Mouse (Mus musculus): ENCODE measurements around the gene Map7. TPM values are rescaled to one million over a fixed set of nuclear protein-coding genes. Genes with fewer than 3 reads are reported as not detected.

Gene Map7
- 0.01 TPM for polyA plus RNA-seq (2012; fragmentation: generic; extraction: Trizol)

GRCm38 (mm10) chr10:20148130-20148772 lies at the start of gene Map7:
Gene Map7, plus strand, starts transcription at chr10:20148471.
- TF ChIP-seq POLR2A (IDR thresholded peaks at IDR 0.05; ENCODE audit: insufficient read length, low read depth), result no peak
- no peak within 1 kb of the TSS for H3K4me2 ChIP-seq (ENCODE audit: low read depth)
- H3K27me3 ChIP-seq (ENCODE audit: control insufficient read depth, insufficient read depth, insufficient read length), result peaks cover 15% of the 10 kb centered on the region
- H3ac ChIP-seq (ENCODE audit: control insufficient read depth, insufficient read length), result no peak within 1 kb of the TSS
- H3K36me3 ChIP-seq (ENCODE audit: control insufficient read depth, insufficient read depth), result no peaks in the 10 kb centered on the region
- H3K79me2 ChIP-seq (ENCODE audit: control insufficient read depth, insufficient read depth), result no peaks in the 10 kb centered on the region
- no peak within 1 kb of the TSS for H3K4me3 ChIP-seq

GRCm38 (mm10) chr10:20101456-20101855 lies 46.8 kb upstream of the Map7 start:
- Histone ChIP-seq H3K4me2 (ENCODE audit: low read depth) (no peak overlapping the region), H3K4me3 (no peak overlapping the region), H3K79me2 (ENCODE audit: control insufficient read depth, insufficient read depth) (no peaks in the 10 kb centered on the region), H3K36me3 (ENCODE audit: control insufficient read depth, insufficient read depth) (no peaks in the 10 kb centered on the region), H3ac (ENCODE audit: control insufficient read depth, insufficient read length) (no peak overlapping the region), H3K27me3 (ENCODE audit: control insufficient read depth, insufficient read depth, insufficient read length) (no peaks in the 10 kb centered on the region)
- TF ChIP-seq SRF (IDR thresholded peaks at IDR 0.05; ENCODE audit: control insufficient read depth, insufficient read length, low read depth) (no peak), TCF12 (IDR thresholded peaks at IDR 0.05; ENCODE audit: insufficient read depth, poor library complexity, severe bottlenecking) (no peak), USF1 (IDR thresholded peaks at IDR 0.05; ENCODE audit: low read depth) (no peak), MYOG (IDR thresholded peaks at IDR 0.05; ENCODE audit: control insufficient read depth in 1 of 3, insufficient read depth in 1 of 3, insufficient read length in 2 of 3, low read depth in 2 of 3) (no peak), MYOD1 (IDR thresholded peaks at IDR 0.05; ENCODE audit: control insufficient read depth in 1 of 3, insufficient read length in 2 of 3, low read depth in 2 of 3) (no peak), CEBPB (IDR thresholded peaks at IDR 0.05; ENCODE audit: insufficient read depth, poor library complexity, severe bottlenecking) (no peak), TCF3 (IDR thresholded peaks at IDR 0.05; ENCODE audit: insufficient read length, low read depth) (no peak), POLR2A (IDR thresholded peaks at IDR 0.05; ENCODE audit: insufficient read length, low read depth) (no peak), MAX (IDR thresholded peaks at IDR 0.05; ENCODE audit: low read depth) (no peak), E2F4 (IDR thresholded peaks at IDR 0.05; ENCODE audit: insufficient read depth) (no peak), REST (IDR thresholded peaks at IDR 0.05; ENCODE audit: insufficient read depth, insufficient read length) (no peak), POLR2AphosphoS2 (IDR thresholded peaks at IDR 0.05; ENCODE audit: insufficient read length, low read depth) (no peak)

GRCm38 (mm10) chr10:20104271-20104931 lies 43.9 kb upstream of the Map7 start:
- Histone ChIP-seq H3K27me3 (ENCODE audit: control insufficient read depth, insufficient read depth, insufficient read length) (no peaks in the 10 kb centered on the region), H3K36me3 (ENCODE audit: control insufficient read depth, insufficient read depth) (no peaks in the 10 kb centered on the region), H3K79me2 (ENCODE audit: control insufficient read depth, insufficient read depth) (no peaks in the 10 kb centered on the region), H3ac (ENCODE audit: control insufficient read depth, insufficient read length) (no peak overlapping the region), H3K4me3 (no peak overlapping the region), H3K4me2 (ENCODE audit: low read depth) (peak overlapping the region; percentile 28)
- TF ChIP-seq CEBPB (IDR thresholded peaks at IDR 0.05; ENCODE audit: insufficient read depth, poor library complexity, severe bottlenecking) (peak; percentile 95), MYOG (IDR thresholded peaks at IDR 0.05; ENCODE audit: control insufficient read depth in 1 of 3, insufficient read depth in 1 of 3, insufficient read length in 2 of 3, low read depth in 2 of 3) (no peak), TCF3 (IDR thresholded peaks at IDR 0.05; ENCODE audit: insufficient read length, low read depth) (no peak), MAX (IDR thresholded peaks at IDR 0.05; ENCODE audit: low read depth) (no peak), SRF (IDR thresholded peaks at IDR 0.05; ENCODE audit: control insufficient read depth, insufficient read length, low read depth) (no peak), REST (IDR thresholded peaks at IDR 0.05; ENCODE audit: insufficient read depth, insufficient read length) (no peak), E2F4 (IDR thresholded peaks at IDR 0.05; ENCODE audit: insufficient read depth) (no peak)

- Histone ChIP-seq H3K36me3 (ENCODE audit: control insufficient read depth, insufficient read depth) (no peaks in the 10 kb centered on the region), H3K79me2 (ENCODE audit: control insufficient read depth, insufficient read depth) (no peaks in the 10 kb centered on the region), H3K4me2 (ENCODE audit: low read depth) (peak overlapping the region; percentile 28), H3ac (ENCODE audit: control insufficient read depth, insufficient read length) (no peak overlapping the region), H3K27me3 (ENCODE audit: control insufficient read depth, insufficient read depth, insufficient read length) (no peaks in the 10 kb centered on the region), H3K4me3 (no peak overlapping the region)
- TF ChIP-seq MYOD1 (IDR thresholded peaks at IDR 0.05; ENCODE audit: control insufficient read depth in 1 of 3, insufficient read length in 2 of 3, low read depth in 2 of 3) (no peak), SRF (IDR thresholded peaks at IDR 0.05; ENCODE audit: control insufficient read depth, insufficient read length, low read depth) (no peak), E2F4 (IDR thresholded peaks at IDR 0.05; ENCODE audit: insufficient read depth) (no peak), USF1 (IDR thresholded peaks at IDR 0.05; ENCODE audit: low read depth) (no peak), MYOG (IDR thresholded peaks at IDR 0.05; ENCODE audit: control insufficient read depth in 1 of 3, insufficient read depth in 1 of 3, insufficient read length in 2 of 3, low read depth in 2 of 3) (no peak), REST (IDR thresholded peaks at IDR 0.05; ENCODE audit: insufficient read depth, insufficient read length) (no peak), TCF3 (IDR thresholded peaks at IDR 0.05; ENCODE audit: insufficient read length, low read depth) (no peak), POLR2A (IDR thresholded peaks at IDR 0.05; ENCODE audit: insufficient read length, low read depth) (no peak), CEBPB (IDR thresholded peaks at IDR 0.05; ENCODE audit: insufficient read depth, poor library complexity, severe bottlenecking) (no peak), POLR2AphosphoS2 (IDR thresholded peaks at IDR 0.05; ENCODE audit: insufficient read length, low read depth) (no peak), TCF12 (IDR thresholded peaks at IDR 0.05; ENCODE audit: insufficient read depth, poor library complexity, severe bottlenecking) (no peak), MAX (IDR thresholded peaks at IDR 0.05; ENCODE audit: low read depth) (no peak)
Observed at GRCm38 (mm10) chr10:20105575-20105974, 42.7 kb upstream of the Map7 start.

GRCm38 (mm10) chr10:20107031-20107430 lies 41.2 kb upstream of the Map7 start:
- H3ac ChIP-seq (ENCODE audit: control insufficient read depth, insufficient read length), result no peak overlapping the region
- H3K36me3 ChIP-seq (ENCODE audit: control insufficient read depth, insufficient read depth), result no peaks in the 10 kb centered on the region
- no peak overlapping the region for H3K4me2 ChIP-seq (ENCODE audit: low read depth)
- H3K27me3 ChIP-seq (ENCODE audit: control insufficient read depth, insufficient read depth, insufficient read length), result no peaks in the 10 kb centered on the region
- no peak overlapping the region for H3K4me3 ChIP-seq
- H3K79me2 ChIP-seq (ENCODE audit: control insufficient read depth, insufficient read depth), result no peaks in the 10 kb centered on the region
- TF ChIP-seq TCF12 (IDR thresholded peaks at IDR 0.05; ENCODE audit: insufficient read depth, poor library complexity, severe bottlenecking) (no peak), SRF (IDR thresholded peaks at IDR 0.05; ENCODE audit: control insufficient read depth, insufficient read length, low read depth) (no peak), USF1 (IDR thresholded peaks at IDR 0.05; ENCODE audit: low read depth) (no peak), E2F4 (IDR thresholded peaks at IDR 0.05; ENCODE audit: insufficient read depth) (no peak), CEBPB (IDR thresholded peaks at IDR 0.05; ENCODE audit: insufficient read depth, poor library complexity, severe bottlenecking) (no peak), REST (IDR thresholded peaks at IDR 0.05; ENCODE audit: insufficient read depth, insufficient read length) (no peak), POLR2A (IDR thresholded peaks at IDR 0.05; ENCODE audit: insufficient read length, low read depth) (no peak), MYOG (IDR thresholded peaks at IDR 0.05; ENCODE audit: control insufficient read depth in 1 of 3, insufficient read depth in 1 of 3, insufficient read length in 2 of 3, low read depth in 2 of 3) (no peak), TCF3 (IDR thresholded peaks at IDR 0.05; ENCODE audit: insufficient read length, low read depth) (no peak)
